Mouse (Mus musculus): ENCODE results near the gene Krt24. TPM values are rescaled to one million over a fixed set of nuclear protein-coding genes. Genes with fewer than 3 reads are reported as not detected.

The Krt24 gene
- polyA plus RNA-seq, 1 experiment from 2014 or later = not detected

Other genes with a start within 250 kb of the Krt24 start
- 345 and 352 TPM in 2 replicates for gene Igfbp4, start 244.0 kb downstream of the Krt24 start, polyA plus RNA-seq (2015; fragmentation: Nextera tagmentation; extraction: Ambion mirVana)
- 0.65 and 1.3 TPM in 2 replicates for gene Tns4, start 196.0 kb downstream of the Krt24 start, polyA plus RNA-seq (2015; fragmentation: Nextera tagmentation; extraction: Ambion mirVana)
- 0.36 and 0.64 TPM in 2 replicates for gene Ccr7, start 130.2 kb downstream of the Krt24 start, polyA plus RNA-seq (2015; fragmentation: Nextera tagmentation; extraction: Ambion mirVana)
- 142 and 159 TPM in 2 replicates for gene Smarce1, start 54.2 kb downstream of the Krt24 start, polyA plus RNA-seq (2015; fragmentation: Nextera tagmentation; extraction: Ambion mirVana)
- gene Krt222, start 41.2 kb downstream of the Krt24 start, polyA plus RNA-seq (2015; fragmentation: Nextera tagmentation; extraction: Ambion mirVana) = 0.22 and 0.54 TPM in 2 replicates
- 0.06 and 0.17 TPM in 2 replicates for gene Krt25, start 37.7 kb upstream of the Krt24 start, polyA plus RNA-seq (2015; fragmentation: Nextera tagmentation; extraction: Ambion mirVana)
- not detected in 2 replicates for gene Krt26, start 52.7 kb upstream of the Krt24 start, polyA plus RNA-seq (2015; fragmentation: Nextera tagmentation; extraction: Ambion mirVana)
- not detected in 2 replicates for gene Krt27, start 65.8 kb upstream of the Krt24 start, polyA plus RNA-seq (2015; fragmentation: Nextera tagmentation; extraction: Ambion mirVana)
- 0.07 TPM in 1 of 2 replicates, not detected in the other for gene Krt28, start 89.6 kb upstream of the Krt24 start, polyA plus RNA-seq (2015; fragmentation: Nextera tagmentation; extraction: Ambion mirVana)
- gene Krt10, start 104.1 kb upstream of the Krt24 start, polyA plus RNA-seq (2015; fragmentation: Nextera tagmentation; extraction: Ambion mirVana) = 15.5 and 16.4 TPM in 2 replicates
- gene Krt12, start 137.0 kb upstream of the Krt24 start, polyA plus RNA-seq (2015; fragmentation: Nextera tagmentation; extraction: Ambion mirVana) = not detected in 2 replicates
- 101 and 110 TPM in 2 replicates for gene Krt20, start 152.9 kb upstream of the Krt24 start, polyA plus RNA-seq (2015; fragmentation: Nextera tagmentation; extraction: Ambion mirVana)
- gene Krt23, start 207.9 kb upstream of the Krt24 start, polyA plus RNA-seq (2015; fragmentation: Nextera tagmentation; extraction: Ambion mirVana) = 18.4 and 19.6 TPM in 2 replicates
- not detected in 2 replicates for gene Krt39, start 236.1 kb upstream of the Krt24 start, polyA plus RNA-seq (2015; fragmentation: Nextera tagmentation; extraction: Ambion mirVana)

Data from intestine, embryonic 16.5 days (tissue).